28 mouse cellular contexts compared by ENCODE assay signal in genomic region chr10:95825651-95826050, GRCm38 (mm10). TPM values are rescaled to one million over a fixed set of nuclear protein-coding genes. Genes with fewer than 3 reads are reported as not detected.
DNase-seq lines count a peak whose midpoint lies in the region; ATAC-seq lines count a peak whose summit lies in the region.
"Had no signal": no experiment of that assay in that cellular context is flagged by ENCODE, and none has a peak within 500 bp of the region (broad histone marks: within the 10 kb centered on the region; RNA-seq: fewer than 3 reads in every experiment).

No protein-coding gene starts in this region.

- H3K27ac ChIP-seq in kidney, embryonic 16.5 days (ENCODE audit: low read length): no peak overlapping the region
- no peak overlapping the region for H3K27ac ChIP-seq in embryonic facial prominence, embryonic 10.5 days (replicated peaks)
- H3K27ac ChIP-seq: forebrain, embryonic 15.5 days; heart, embryonic 10.5 days; hindbrain, embryonic 10.5 days; hindbrain, embryonic 14.5 days; intestine, embryonic 15.5 days had no signal

- ATAC-seq in kidney, embryonic 16.5 days (ENCODE audit: low FRiP score, low TSS enrichment): 0 out of 2 replicates have a peak, but pooled peaks have one; percentile 35
- ATAC-seq: activated CD4-positive, CD25-positive, alpha-beta regulatory T cell, adult 4 months; forebrain, embryonic 15.5 days; intestine, embryonic 15.5 days; Patski had no signal

- 21% methylated on average over 3 of the region's 3 CpGs for WGBS in kidney, embryonic 16.5 days
- WGBS in embryonic facial prominence, embryonic 10.5 days: 54% methylated on average over 3 of the region's 3 CpGs

- H3K36me3 ChIP-seq in kidney, embryonic 16.5 days (ENCODE audit: insufficient read depth, low read length): no peaks in the 10 kb centered on the region
- no peaks in the 10 kb centered on the region for H3K36me3 ChIP-seq in embryonic facial prominence, embryonic 10.5 days (replicated peaks)
- H3K36me3 ChIP-seq: forebrain, embryonic 15.5 days; heart, embryonic 10.5 days; hindbrain, embryonic 10.5 days; intestine, embryonic 15.5 days had no signal

- H3K27me3 ChIP-seq in kidney, embryonic 16.5 days (ENCODE audit: insufficient read depth, low read length): no peaks in the 10 kb centered on the region
- no peaks in the 10 kb centered on the region for H3K27me3 ChIP-seq in embryonic facial prominence, embryonic 10.5 days (replicated peaks; ENCODE audit: low read depth, poor library complexity, severe bottlenecking)
- H3K27me3 ChIP-seq: CH12.LX; forebrain, embryonic 15.5 days; intestine, embryonic 15.5 days; Patski had no signal

- DNase-seq in heart, adult 11 months: peak; percentile 78
- no peak for DNase-seq in heart, postnatal 10 days
- DNase-seq in kidney, postnatal 36 days: no peak
- DNase-seq in embryo, embryonic 11.5 days (ENCODE audit: low read depth, low spot score): peak; percentile 19
- DNase-seq in mesoderm, embryonic 11.5 days (ENCODE audit: low read depth, low spot score): peak; percentile 62
- DNase-seq in embryonic facial prominence, embryonic 10.5 days (ENCODE audit: low spot score): no peak
- DNase-seq: adrenal gland, postnatal 14 days; cerebellum, adult 11-12 months; cerebellum, adult 9-10 months; cerebellum, postnatal 25 days; gastrocnemius, postnatal 14 days; heart, postnatal 14 days had no signal

- no peaks in the 10 kb centered on the region for H3K9me3 ChIP-seq in kidney, embryonic 16.5 days (ENCODE audit: low read length)
- H3K9me3 ChIP-seq in embryonic facial prominence, embryonic 10.5 days: no peaks in the 10 kb centered on the region
- H3K9me3 ChIP-seq: forebrain, embryonic 15.5 days; heart, embryonic 10.5 days; hindbrain, embryonic 10.5 days; intestine, embryonic 15.5 days had no signal

- no peak overlapping the region for H3K4me3 ChIP-seq in kidney, embryonic 16.5 days (ENCODE audit: low read length)
- H3K4me3 ChIP-seq in embryonic facial prominence, embryonic 10.5 days: no peak overlapping the region
- H3K4me3 ChIP-seq: erythroblast, embryonic 14.5 days; forebrain, embryonic 15.5 days; heart, embryonic 10.5 days; hindbrain, embryonic 10.5 days; intestine, embryonic 15.5 days had no signal

- H3K4me2 ChIP-seq in kidney, embryonic 16.5 days (replicated peaks; ENCODE audit: low read depth, low read length): no peak overlapping the region
- H3K4me2 ChIP-seq: forebrain, embryonic 15.5 days; hindbrain, embryonic 14.5 days; intestine, embryonic 15.5 days had no signal

- no peak overlapping the region for H3K9ac ChIP-seq in kidney, embryonic 16.5 days (replicated peaks; ENCODE audit: low read length)
- H3K9ac ChIP-seq: forebrain, embryonic 15.5 days; hindbrain, embryonic 14.5 days; intestine, embryonic 15.5 days had no signal

- intact Hi-C loops in heart, postnatal 10 days (cut with DNase I): no loop called here

- H3K4me1 ChIP-seq in kidney, embryonic 16.5 days (ENCODE audit: insufficient read depth, low read length): no peaks in the 10 kb centered on the region
- peaks cover 5% of the 10 kb centered on the region; the same call in 1 of the 2 replicates for H3K4me1 ChIP-seq in embryonic facial prominence, embryonic 10.5 days
- H3K4me1 ChIP-seq: forebrain, embryonic 15.5 days; heart, embryonic 10.5 days; hindbrain, embryonic 10.5 days; intestine, embryonic 15.5 days had no signal

RNA-seq across cellular contexts. Expression of gene Gm33543, which starts 17.1 kb away (rescaled TPM):
- 1 to 10 TPM in 1 of 2 experiments, under 1 TPM in 1; 0.64 to 1.6 TPM for total RNA-seq in heart, postnatal 10 days (2021)
- 0.19 and 0.28 TPM in 2 replicates for polyA plus RNA-seq in kidney, embryonic 16.5 days (2015; fragmentation: Nextera tagmentation; extraction: Ambion mirVana)
- polyA plus RNA-seq in embryonic facial prominence, embryonic 10.5 days (2016; fragmentation: Nextera tagmentation; extraction: Ambion mirVana): not detected in 2 replicates
- total RNA-seq: adrenal gland, adult 18-20 months; CH12.LX; granulocyte monocyte progenitor cell, adult 5-6 weeks had no signal
- polyA plus RNA-seq: activated CD4-positive, CD25-positive, alpha-beta regulatory T cell, adult 4 months; embryonic facial prominence, embryonic 14.5 days; erythroblast, embryonic 14.5 days; forebrain, embryonic 11.5 days; forebrain, embryonic 15.5 days; frontal cortex, adult 2 months; heart, embryonic 10.5 days; heart, embryonic 14.5 days; hindbrain, embryonic 10.5 days; hindbrain, embryonic 14.5 days; intestine, embryonic 15.5 days; Patski had no signal

Comparison
In these comparisons a context has a peak if more than half of its experiments do, and no peak if none do; other contexts are left out.
1. DNase-seq: peak in heart, adult 11 months (single experiment), embryo, embryonic 11.5 days (single experiment) and mesoderm, embryonic 11.5 days (single experiment); none in heart, postnatal 10 days (0 of 2), kidney, postnatal 36 days (0 of 2) and embryonic facial prominence, embryonic 10.5 days (single experiment).